Mouse (Mus musculus) G1E (cell line): ENCODE data around the gene Prkag1.

Experiments
- CTCF ChIP-seq: IDR thresholded peaks from 2 replicates; pipeline ENCODE4 v1.5.1; 2012; ENCODE audit warnings: low read depth, low read length, inconsistent platforms, mixed read lengths
- GATA1 ChIP-seq: IDR thresholded peaks from 2 replicates; pipeline ENCODE4 v1.6.1; 2012; ENCODE audit warnings: borderline replicate concordance, low read length, inconsistent platforms, mixed read lengths
- TAL1 ChIP-seq: conservative IDR thresholded peaks from 2 replicates; pipeline ENCODE4 v1.6.1; 2012; ENCODE audit warnings: low read depth, low read length, inconsistent platforms, mixed read lengths

GRCm38 (mm10) chr15:98820937-98821336, 10.4 kb downstream of the Prkag1 start:
- no peak for TF ChIP-seq CTCF
- TF ChIP-seq TAL1 = no peak
- TF ChIP-seq GATA1 = no peak
